Mouse (Mus musculus) 416B (cell line): ENCODE data around the gene Odf3b.

Experiments used
- DNase-seq: peaks from one replicate; pipeline ENCODE4 v3.0.0; 2011; ENCODE audit warnings: low read depth

Gene Odf3b

DNA sequence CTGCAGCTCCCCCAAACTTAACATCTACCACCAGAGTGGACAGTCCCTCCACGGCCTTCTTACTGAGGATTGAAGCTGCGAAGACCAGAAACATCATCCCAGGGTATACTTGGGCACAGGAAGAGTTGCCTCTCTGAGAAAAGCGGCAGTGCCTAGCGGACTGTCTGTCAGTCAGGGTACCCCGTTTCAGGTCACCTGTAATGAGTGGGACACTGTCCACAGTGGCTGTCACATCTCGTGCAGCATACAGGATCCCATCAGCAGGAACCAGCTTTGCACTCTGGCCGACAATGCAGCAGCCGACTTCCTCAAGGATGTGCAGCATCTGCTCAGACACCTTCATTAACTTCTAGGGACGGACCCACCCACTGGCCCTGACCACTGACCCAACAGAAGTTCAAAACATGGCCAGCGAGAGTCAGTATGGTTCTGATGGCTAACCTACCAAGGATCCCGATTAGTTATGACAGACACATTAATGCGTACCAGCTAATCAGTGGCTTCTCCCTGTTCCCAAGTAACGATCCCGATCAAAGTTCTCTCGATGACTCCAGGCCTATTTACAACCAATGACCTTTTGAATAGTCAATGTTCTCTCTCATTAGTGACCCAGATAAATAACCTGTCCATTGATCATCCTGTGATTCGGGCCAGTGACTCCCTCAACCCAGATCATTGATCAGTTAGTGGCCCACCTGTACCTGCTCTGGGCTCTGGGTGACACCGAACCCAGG is 4.1 kb downstream of the Odf3b start:
- no peak for DNase-seq

GRCm38 (mm10) chr15:89374340-89374739 is 4.7 kb downstream of the Odf3b start:
- DNase-seq, result no peak

DNA sequence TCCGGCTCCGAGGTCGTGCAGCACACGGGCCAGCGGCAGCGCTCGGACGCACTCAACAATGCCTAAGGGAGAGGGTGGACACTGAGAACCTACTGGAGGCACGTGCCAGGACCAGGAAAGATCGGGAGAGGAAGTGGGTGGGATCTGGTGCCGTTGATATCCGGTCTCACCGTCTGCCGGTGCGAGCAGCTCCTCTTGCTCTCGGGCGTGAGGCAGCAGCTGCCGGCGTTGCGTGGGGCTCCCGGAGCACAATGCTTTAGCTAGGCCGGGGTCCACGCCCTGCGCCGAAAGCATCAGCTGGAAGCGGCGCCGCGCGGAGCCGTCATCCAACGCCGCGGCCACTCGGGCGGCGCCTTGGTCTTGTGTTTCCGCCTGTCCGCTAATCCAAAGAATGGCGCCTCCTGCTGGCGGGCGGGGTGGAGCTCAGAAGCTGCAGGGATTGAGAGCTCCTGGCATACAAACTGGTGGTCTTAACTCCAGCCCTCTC is 5.3 kb downstream of the Odf3b start, which contains the start of gene Sco2:
Gene Sco2, minus strand, starts transcription at position 85 of the 487 bp plus-strand sequence.
- peak; percentile 94 for DNase-seq

DNA sequence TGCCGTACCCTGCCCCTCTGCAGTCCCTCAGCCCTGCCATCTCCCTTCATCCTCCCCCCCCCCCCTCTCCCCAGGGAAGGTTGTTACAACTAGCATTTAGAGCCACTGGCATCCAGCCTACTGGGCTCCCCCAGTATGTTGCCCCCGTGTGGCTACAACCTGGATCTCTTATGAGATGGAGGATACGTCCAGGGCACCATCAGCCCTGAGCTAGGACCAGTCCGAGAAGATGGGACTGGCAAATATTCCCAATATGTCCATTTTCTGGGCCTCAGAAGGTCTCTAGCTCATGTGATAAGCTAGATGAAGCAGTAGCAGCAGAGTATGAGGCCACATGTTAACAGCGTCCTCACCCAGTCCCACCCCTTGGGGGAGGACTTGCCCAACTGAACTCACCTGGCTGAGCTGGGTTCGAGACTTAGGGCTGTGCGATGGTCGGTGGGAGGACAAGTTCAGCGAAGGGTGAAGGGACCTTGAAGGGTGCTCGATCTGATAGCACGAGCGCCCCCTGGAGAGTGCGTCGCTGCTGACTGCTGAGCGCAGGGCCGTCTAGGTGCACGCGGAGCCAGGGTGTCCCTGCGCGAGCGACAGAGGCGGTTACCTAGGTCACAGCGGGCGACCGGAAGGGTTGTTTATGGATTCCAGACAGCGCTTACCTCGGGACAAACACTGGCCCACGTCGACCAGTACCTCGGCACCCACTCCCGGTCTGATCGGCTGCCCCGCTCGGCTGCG is 5.9 kb downstream of the Odf3b start:
- peak; percentile 94 for DNase-seq

GRCm38 (mm10) chr15:89372536-89372935 is 6.5 kb downstream of the Odf3b start:
- DNase-seq, result no peak

DNA sequence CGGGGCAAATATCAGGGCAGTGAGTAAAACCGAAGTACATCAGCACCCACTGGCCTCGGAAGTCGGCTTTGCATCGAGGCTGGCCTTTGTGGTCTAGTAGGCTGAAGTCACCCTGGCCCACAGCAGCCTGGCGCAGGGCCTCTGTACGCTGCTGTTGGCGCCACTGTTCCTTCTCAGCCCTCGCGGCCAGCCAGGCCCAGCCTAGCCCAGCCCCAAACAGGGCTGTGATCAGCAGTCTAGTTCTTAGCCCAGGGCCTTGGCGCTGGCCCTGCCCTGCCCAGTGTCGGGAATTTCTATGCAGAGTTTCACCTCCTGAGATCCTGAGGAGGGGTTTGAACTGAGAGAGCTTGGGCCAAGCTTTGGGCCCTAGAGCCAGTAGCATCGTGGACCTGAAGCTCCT is 7.0 kb downstream of the Odf3b start:
- peak; percentile 46 for DNase-seq

DNA sequence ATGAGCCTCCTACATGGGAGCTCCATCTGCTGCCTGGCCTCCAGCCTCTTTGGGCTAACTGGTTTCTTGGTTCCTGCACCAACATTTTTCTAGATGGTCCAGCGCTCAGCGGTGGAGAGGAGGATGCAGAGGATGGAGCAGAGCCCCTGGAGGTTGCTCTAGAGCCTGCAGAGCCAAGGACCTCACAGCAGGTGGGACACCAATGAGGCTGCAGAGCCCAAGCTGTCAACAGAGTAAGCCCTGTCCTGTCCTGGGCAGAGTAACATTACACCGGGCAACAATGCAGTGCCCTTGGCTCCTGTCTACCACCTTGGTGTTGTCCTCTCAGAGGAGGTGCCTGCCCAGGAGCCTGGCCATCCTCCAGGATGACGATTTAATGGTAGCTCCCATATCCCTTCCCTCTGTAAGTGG is 13.9 kb downstream of the Odf3b start:
- DNase-seq, result no peak

DNA sequence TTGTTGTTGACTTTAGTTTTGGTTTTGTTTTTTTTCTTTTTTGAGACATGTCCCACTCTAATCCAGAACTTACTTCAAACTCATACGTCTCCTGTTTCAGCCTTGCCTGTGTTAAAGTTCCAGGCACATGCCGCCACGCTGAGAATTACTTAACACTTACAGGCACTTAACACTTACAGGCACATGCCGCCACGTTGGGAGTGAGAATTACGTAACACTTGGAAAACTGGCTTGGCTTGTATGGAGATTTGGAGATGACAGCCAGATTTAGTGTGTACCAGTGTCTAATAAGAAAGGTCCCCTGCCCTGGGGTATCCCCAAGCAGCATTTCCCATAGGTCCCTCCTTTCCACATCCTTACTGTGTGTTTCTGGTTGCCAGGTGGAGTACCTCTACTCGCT is 16.0 kb downstream of the Odf3b start:
- DNase-seq, result no peak

DNA sequence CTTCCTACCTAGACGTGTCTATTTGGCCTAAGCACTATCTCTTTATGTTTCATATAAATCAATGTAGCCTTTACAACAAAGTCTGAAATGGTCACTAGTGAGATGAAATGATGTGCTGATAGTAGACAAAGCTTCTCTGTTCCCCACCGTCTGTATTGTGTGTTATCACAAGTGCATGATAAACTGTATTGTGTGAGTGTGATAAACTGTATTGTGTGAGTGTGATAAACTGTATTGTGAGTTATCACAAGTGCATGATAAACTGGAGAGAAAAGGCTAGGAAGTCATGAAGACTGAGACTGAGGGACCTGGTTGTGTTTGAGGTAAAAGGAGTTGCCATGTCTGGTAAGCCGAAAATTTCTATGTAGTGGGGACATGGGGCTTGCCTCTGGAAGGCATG is 20.3 kb downstream of the Odf3b start:
- no peak for DNase-seq

DNA sequence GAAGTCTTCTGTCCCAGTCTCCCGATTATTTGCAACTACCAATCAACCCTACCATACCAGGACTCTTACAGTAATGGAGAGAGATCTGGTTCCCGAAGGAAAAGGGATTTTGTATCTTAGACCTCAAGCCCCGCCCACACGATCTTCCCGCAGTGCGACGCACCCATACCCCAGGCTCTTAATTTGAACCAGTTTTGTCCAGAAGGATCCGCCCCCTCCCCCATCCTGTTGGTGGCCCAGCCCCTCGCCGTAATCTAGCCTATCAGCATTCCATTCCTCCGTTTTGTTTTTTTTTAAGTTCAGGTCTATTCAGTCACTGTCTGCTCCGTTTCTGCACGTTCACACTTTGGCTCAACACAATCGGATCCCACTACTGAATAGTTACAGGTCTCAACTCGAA is 22.7 kb downstream of the Odf3b start:
- peak; percentile 96 for DNase-seq

DNA sequence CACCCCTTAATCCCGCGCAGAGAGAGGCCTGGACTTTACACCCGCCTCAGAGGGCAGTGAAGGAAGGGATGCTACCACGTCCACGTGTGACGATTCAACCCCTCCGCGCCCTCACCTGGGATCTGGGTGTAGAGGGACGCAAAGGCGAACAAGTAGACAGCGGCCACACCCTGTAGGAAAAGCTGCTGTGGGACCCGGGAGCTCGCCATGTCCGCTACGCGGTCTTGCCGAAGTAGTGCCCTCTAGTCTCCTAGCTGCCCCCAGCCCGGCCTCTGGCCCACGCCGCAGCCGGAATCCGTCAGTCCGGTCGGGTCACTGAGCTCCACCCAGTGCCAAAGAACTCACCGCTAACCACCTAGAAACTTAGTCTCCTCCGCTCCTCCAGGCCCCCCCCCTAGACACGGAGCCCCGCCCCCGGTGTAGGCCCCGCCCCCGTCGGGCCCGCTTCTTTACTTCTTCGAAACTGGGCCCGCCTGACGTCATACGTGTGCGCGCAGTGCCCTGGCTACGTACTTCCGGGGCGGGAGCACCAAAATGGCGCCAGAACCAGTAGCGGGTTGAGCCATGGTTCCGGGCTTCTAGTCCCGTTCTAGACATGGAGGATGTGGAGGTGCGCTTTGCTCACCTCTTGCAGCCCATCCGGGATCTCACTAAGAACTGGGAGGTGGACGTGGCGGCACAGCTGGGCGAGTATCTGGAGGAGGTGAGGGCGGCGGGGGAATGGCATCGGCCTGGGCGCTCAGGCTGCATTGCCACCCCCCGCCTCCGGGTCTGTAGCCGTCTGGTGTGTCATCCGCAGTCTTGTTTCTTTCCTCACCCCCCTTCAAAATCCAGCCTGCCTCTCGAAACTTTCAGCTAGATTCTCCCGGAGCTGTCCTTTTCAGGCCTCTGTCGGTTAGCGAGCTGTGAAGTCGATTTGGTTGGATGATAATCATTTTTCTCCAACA is 23.6 kb downstream of the Odf3b start, which contains the start of the genes Lmf2 and Ncaph2:
Gene Lmf2, minus strand, starts transcription at position 419 of the 947 bp plus-strand sequence.
Gene Ncaph2, plus strand, starts transcription at position 479 of the 947 bp plus-strand sequence.
- DNase-seq, result peak; percentile 98

DNA sequence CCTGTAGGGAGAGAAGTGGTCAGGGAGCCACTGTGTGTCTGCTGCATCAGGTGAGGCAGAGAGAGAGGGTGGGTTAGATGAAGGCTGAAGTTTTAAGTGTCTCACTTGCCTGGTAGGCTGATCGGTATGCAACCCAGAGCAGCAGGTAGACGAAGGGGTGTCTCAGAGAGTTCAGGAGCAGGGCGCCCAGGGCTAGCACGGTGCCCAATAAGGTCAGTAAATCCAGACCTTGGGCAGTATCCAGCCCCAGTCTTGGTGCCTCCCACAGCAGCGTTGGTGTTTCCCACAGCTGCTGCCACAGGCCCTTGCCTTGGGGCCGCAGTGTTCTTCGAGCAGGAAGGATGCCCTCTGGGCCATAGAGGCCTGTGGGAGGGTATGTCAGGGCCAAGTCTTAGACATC is 24.6 kb downstream of the Odf3b start:
- no peak for DNase-seq

- DNase-seq, result no peak
These were observed 25.2 kb downstream of the Odf3b start for GRCm38 (mm10) chr15:89353837-89354236.

- no peak for DNase-seq
These were observed 26.3 kb downstream of the Odf3b start for GRCm38 (mm10) chr15:89352795-89353194.

DNA sequence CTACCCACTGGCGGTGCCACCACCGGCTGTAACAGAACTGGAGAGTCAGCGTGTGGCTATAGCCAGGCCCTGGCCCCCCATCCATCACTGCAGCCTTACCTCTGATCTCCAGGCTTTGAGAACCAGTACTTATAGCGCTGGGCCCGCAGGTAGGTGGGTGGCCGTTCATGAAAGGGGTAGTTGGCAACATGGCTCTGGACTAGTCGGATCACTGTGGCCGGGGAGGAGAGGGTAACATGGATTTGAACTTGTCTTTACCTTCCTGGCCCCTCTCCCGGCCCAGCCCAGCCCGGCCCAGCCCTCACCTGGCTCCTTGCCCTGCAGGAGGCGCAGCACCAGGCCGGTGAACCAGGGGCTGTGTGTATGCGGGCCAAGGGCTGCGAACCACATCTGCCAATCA is 27.0 kb downstream of the Odf3b start:
- DNase-seq, result no peak

GRCm38 (mm10) chr15:89351302-89351701 is 27.8 kb downstream of the Odf3b start:
- no peak for DNase-seq

GRCm38 (mm10) chr15:89350447-89350846 is 28.6 kb downstream of the Odf3b start:
- DNase-seq, result no peak

- DNase-seq, result peak; percentile 26
These were observed 35.8 kb downstream of the Odf3b start for GRCm38 (mm10) chr15:89343325-89343724.

DNA sequence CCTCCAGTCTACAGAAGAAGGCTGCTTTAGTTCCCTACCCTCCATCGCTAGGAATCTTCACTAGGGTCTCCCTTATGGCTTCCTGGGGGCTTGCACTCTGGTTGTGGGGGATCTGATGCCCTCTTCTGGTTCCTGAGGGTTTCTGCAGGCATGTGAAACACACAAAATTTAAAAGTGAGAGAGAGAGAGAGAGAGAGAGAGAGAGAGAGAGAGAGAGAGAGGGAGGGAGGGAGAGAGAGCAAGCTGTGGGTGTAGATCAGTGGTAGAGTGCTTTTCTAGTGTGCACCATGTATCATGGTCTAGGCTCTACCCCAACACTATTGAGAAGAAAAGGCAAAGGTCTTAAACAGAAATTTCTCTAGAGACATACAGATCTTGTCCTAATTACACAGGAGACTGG is 37.4 kb downstream of the Odf3b start:
- DNase-seq, result peak; percentile 19

- peak; percentile 34 for DNase-seq
These were observed 38.9 kb downstream of the Odf3b start for GRCm38 (mm10) chr15:89340136-89340535.

DNA sequence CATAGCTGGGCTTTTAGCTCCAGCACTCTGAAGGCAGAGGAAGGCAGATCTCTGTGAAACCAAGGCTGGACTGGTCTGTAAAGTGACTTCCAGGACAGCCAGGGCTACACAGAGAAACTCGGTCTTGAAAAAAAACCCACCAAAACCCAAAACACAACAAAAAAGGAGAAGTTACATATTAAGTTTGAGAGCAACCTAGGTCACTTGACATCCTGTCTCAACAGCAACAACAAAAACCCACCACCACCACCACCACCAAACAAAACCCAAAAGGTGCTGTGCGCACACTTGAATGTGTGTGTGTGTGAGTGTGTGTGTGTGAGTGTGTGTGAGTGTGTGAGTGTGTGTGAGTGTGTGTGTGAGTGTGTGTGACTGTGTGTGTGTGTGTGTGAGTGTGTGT is 39.4 kb downstream of the Odf3b start:
- DNase-seq, result peak; percentile 82

DNA sequence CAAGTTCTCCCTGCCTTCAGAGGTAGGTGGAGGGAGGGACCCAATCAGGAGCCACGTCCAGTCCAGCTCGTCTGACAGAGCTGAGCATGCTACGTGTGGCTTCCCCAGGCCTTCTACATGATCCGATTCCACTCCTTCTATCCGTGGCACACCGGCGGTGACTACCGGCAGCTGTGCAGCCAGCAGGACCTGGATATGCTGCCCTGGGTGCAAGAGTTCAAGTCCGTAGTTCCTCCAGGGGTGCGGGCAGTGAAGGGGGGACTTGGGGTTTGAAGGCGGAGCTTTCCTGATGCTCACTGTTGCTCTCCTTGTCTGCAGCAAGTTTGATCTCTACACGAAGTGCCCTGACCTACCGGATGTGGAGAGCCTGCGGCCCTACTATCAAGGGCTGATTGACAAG is 42.7 kb downstream of the Odf3b start:
- DNase-seq, result no peak
